Mouse (Mus musculus): Measurements from ENCODE around the gene Tacc2.

DNA sequence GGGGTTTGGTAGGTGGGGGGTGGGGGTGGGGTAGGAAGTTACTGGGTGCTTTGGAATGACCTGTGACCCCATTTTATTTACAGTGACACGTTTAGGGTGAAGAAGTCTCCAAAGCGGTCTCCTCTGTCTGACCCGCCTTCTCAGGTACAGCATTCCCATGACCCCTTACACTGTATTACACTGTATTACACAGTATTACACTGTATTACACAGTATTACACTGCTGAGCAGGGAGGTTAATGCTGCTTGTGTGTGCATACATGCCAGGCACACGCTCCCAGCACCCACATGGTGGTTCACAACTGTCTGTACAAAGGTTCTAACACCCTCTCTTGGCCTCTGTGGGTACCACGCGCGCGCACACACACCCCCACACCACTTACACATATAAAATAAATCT lies 156.2 kb downstream of the Tacc2 start:
- no peak for TF ChIP-seq CTCF (IDR thresholded peaks at IDR 0.05; ENCODE audit: insufficient read depth, low read depth, low read length)
- no peak for TF ChIP-seq POLR2A (IDR thresholded peaks at IDR 0.05; ENCODE audit: insufficient read depth, low read depth, low read length)
